14 mouse cellular contexts compared by ENCODE assay signal in the genomic region with DNA sequence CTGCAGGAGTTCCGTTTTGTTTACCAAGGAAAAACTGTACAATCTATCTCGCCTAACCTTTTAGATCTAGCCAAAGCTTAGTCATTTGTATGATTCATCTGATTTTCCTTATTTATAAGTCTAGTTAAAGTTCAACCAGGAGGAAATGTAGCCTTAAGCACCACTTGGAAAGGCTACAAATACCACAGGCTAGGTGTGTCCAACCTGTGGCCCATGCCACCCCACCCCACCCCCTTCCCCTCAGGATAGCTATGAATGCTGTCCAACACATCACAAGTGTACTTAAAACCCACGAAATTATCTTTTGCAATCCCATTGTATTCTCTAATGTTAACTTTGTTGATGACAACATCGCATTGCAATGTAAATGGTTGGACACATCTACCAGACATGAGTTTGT.
"Had no signal": no experiment of that assay in that cellular context is flagged by ENCODE, and none has a peak within 500 bp of the region (broad histone marks: within the 10 kb centered on the region; RNA-seq: fewer than 3 reads in every experiment).

No protein-coding gene starts in this region.

- H3K27ac ChIP-seq: limb, embryonic 10.5 days; liver, embryonic 12.5 days; lung, embryonic 15.5 days; macrophage; midbrain, embryonic 15.5 days; neural tube, embryonic 13.5 days; stomach, embryonic 15.5 days had no signal

- H3K36me3 ChIP-seq: limb, embryonic 10.5 days; lung, embryonic 15.5 days; midbrain, embryonic 15.5 days; neural tube, embryonic 13.5 days; stomach, embryonic 15.5 days had no signal

- H3K4me2 ChIP-seq: liver, embryonic 12.5 days; lung, embryonic 15.5 days; midbrain, embryonic 11.5 days; midbrain, embryonic 15.5 days; neural tube, embryonic 13.5 days; stomach, embryonic 15.5 days had no signal

- H3K27me3 ChIP-seq: liver, embryonic 12.5 days; lung, embryonic 15.5 days; megakaryocyte, embryonic 14.5 days; midbrain, embryonic 15.5 days; neural tube, embryonic 13.5 days; stomach, embryonic 15.5 days had no signal

- H3K4me1 ChIP-seq: limb, embryonic 10.5 days; liver, embryonic 12.5 days; lung, embryonic 15.5 days; stomach, embryonic 15.5 days had no signal

- H3K9me3 ChIP-seq: limb, embryonic 10.5 days; liver, embryonic 12.5 days; lung, embryonic 15.5 days; megakaryocyte, embryonic 14.5 days; midbrain, embryonic 15.5 days; neural tube, embryonic 13.5 days; stomach, embryonic 15.5 days had no signal

- DNase-seq: kidney, adult 8-10 months; kidney, postnatal 25 days; layer of hippocampus, adult 9-11 months; retina, postnatal 1 day; thymus, postnatal 4 days had no signal

- ATAC-seq: liver, embryonic 12.5 days; midbrain, embryonic 15.5 days had no signal

- H3K4me3 ChIP-seq: limb, embryonic 10.5 days; liver, embryonic 12.5 days; lung, embryonic 15.5 days; megakaryocyte, embryonic 14.5 days; midbrain, embryonic 15.5 days; neural tube, embryonic 13.5 days; stomach, embryonic 15.5 days had no signal

- H3K9ac ChIP-seq: liver, embryonic 12.5 days; lung, embryonic 15.5 days; midbrain, embryonic 15.5 days; neural tube, embryonic 13.5 days; stomach, embryonic 15.5 days had no signal
